Mouse (Mus musculus) heart, embryonic 13.5 days (tissue): ENCODE results near the gene Vmn1r54. TPM values are rescaled to one million over a fixed set of nuclear protein-coding genes. Genes with fewer than 3 reads are reported as not detected.

Experiments used
- ATAC-seq: fragments of 200-750 bp; cut with Nextera tagmentation; 2 replicates; pipeline ENCODE4 v1.8.0; 2017; ENCODE audit warnings: moderate TSS enrichment; ENCODE audit not compliant: insufficient number of reproducible peaks, low FRiP score, low TSS enrichment; ENCODE audit errors: extremely low read depth
- H3K27ac ChIP-seq: fragments of 300-500 bp; sonication (generic); replicated peaks from 2 replicates; pipeline ENCODE4 v1.5.1; 2015; ENCODE audit warnings: moderate library complexity, mild to moderate bottlenecking, inconsistent platforms
- H3K27me3 ChIP-seq: fragments of 300-500 bp; sonication (generic); replicated peaks from 2 replicates; pipeline ENCODE4 v1.6.1; 2015; ENCODE audit warnings: mild to moderate bottlenecking, inconsistent platforms
- H3K36me3 ChIP-seq: fragments of 300-500 bp; sonication (generic); 2 replicates; pipeline ENCODE4 v1.6.1; 2015; ENCODE audit warnings: mild to moderate bottlenecking, inconsistent platforms
- H3K4me1 ChIP-seq: fragments of 300-500 bp; sonication (generic); 2 replicates; pipeline ENCODE4 v1.6.1; 2015; ENCODE audit warnings: inconsistent platforms
- H3K4me2 ChIP-seq: fragments of 300-500 bp; sonication (generic); 2 replicates; pipeline ENCODE4 v1.6.1; 2015; ENCODE audit warnings: inconsistent platforms, mild to moderate bottlenecking, moderate library complexity
- H3K4me3 ChIP-seq: fragments of 300-500 bp; sonication (generic); 2 replicates; pipeline ENCODE4 v1.5.1; 2015; ENCODE audit warnings: moderate library complexity, mild to moderate bottlenecking, inconsistent platforms
- H3K9ac ChIP-seq: fragments of 300-500 bp; sonication (generic); 2 replicates; pipeline ENCODE4 v1.6.1; 2015; ENCODE audit warnings: inconsistent platforms, mild to moderate bottlenecking, moderate library complexity
- H3K9me3 ChIP-seq: fragments of 300-500 bp; sonication (generic); 2 replicates; pipeline ENCODE4 v1.6.1; 2016; ENCODE audit warnings: inconsistent platforms
- WGBS: fragments of 180-500 bp; shearing (Covaris S2); methylation state at CpG from one replicate; pipeline ENCODE4 v1.1.7; 2015; ENCODE audit warnings: mixed read lengths; 5-methylcytosine and 5-hydroxymethylcytosine counted together
- polyA plus RNA-seq: library from polyadenylated mRNA; unstranded; fragments of >200 nt; fragmentation: Nextera tagmentation; extraction: Ambion mirVana; gene quantifications from 2 replicates; pipeline ENCODE4 v1.2.1, GENCODE M21; 2015

Vmn1r54 gene
- polyA plus RNA-seq, 1 experiment from 2014 or later = not detected

GRCm38 (mm10) chr6:90317510-90318258 is 71.6 kb downstream of the Vmn1r54 start:
- no peaks in the 10 kb centered on the region for H3K27me3 ChIP-seq
- no peak for ATAC-seq
- WGBS = 73% methylated on average over 2 of the region's 2 CpGs
- no peaks in the 10 kb centered on the region for H3K36me3 ChIP-seq
- H3K4me3 ChIP-seq = no peak overlapping the region
- no peaks in the 10 kb centered on the region for H3K9me3 ChIP-seq
- no peak overlapping the region for H3K27ac ChIP-seq
- no peaks in the 10 kb centered on the region for H3K4me1 ChIP-seq
- no peak overlapping the region for H3K9ac ChIP-seq
- H3K4me2 ChIP-seq = no peak overlapping the region

GRCm38 (mm10) chr6:90319019-90319418 is 72.9 kb downstream of the Vmn1r54 start:
- no peak overlapping the region for H3K9ac ChIP-seq
- H3K9me3 ChIP-seq = no peaks in the 10 kb centered on the region
- H3K4me1 ChIP-seq = no peaks in the 10 kb centered on the region
- H3K27me3 ChIP-seq = peaks cover 7% of the 10 kb centered on the region; the same call in 1 of the 2 replicates
- ATAC-seq = no peak
- WGBS = 81% methylated on average over 2 of the region's 2 CpGs
- H3K36me3 ChIP-seq = no peaks in the 10 kb centered on the region
- no peak overlapping the region for H3K4me2 ChIP-seq
- H3K27ac ChIP-seq = no peak overlapping the region
- H3K4me3 ChIP-seq = no peak overlapping the region

DNA sequence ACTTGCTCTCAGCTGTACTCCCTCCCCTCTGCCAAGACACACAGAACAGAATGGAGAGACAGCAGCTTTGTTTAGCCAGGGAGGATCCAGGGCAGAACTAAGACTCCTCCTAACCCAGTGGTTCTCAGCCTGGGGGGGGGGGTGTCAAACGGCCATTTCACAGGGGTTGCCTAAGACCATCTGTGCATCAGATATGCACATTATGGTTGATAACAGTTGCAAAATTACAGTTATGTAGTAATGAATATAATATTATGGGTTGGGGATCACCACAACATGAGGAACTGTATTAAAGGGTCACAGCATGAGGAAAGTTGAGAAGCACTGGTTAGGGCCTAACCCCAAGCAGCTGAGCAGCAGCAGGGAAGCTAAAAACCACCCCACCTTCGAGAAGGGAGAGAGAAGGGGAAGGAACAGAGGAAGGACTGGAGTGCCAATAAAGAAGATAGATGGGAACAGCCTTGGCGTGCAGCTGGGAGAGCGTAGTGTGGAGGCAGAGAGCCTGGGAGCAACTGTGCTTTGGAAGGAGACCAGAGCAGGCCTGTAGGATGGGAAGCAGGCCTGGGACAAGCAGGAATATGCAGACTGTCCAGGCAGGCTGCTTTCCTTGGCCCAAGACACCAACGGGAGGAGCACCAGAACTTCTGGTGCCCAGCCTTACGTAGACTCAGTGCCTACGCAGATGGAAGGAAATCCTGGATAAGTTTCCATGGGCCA is 73.5 kb downstream of the Vmn1r54 start:
- H3K9ac ChIP-seq = no peak overlapping the region
- peaks cover 13% of the 10 kb centered on the region for H3K27me3 ChIP-seq
- H3K4me1 ChIP-seq = no peaks in the 10 kb centered on the region
- H3K27ac ChIP-seq = no peak overlapping the region
- no peak overlapping the region for H3K4me3 ChIP-seq
- no peaks in the 10 kb centered on the region for H3K36me3 ChIP-seq
- 74% methylated on average over 7 of the region's 7 CpGs for WGBS
- no peak overlapping the region for H3K4me2 ChIP-seq
- H3K9me3 ChIP-seq = no peaks in the 10 kb centered on the region
- ATAC-seq = no peak

- no peak overlapping the region for H3K27ac ChIP-seq
- H3K27me3 ChIP-seq = peaks cover 21% of the 10 kb centered on the region
- WGBS = 62% methylated on average over 5 of the region's 5 CpGs
- no peaks in the 10 kb centered on the region for H3K36me3 ChIP-seq
- no peaks in the 10 kb centered on the region for H3K4me1 ChIP-seq
- no peak for ATAC-seq
- H3K9me3 ChIP-seq = no peaks in the 10 kb centered on the region
- H3K4me2 ChIP-seq = no peak overlapping the region
- no peak overlapping the region for H3K9ac ChIP-seq
- H3K4me3 ChIP-seq = no peak overlapping the region
Observed at GRCm38 (mm10) chr6:90320429-90320828, 74.3 kb downstream of the Vmn1r54 start.

Other genes with a start within 250 kb of the Vmn1r54 start
- gene Vmn1r47, start 230.2 kb upstream of the Vmn1r54 start, polyA plus RNA-seq = not detected in 2 replicates
- gene Vmn1r48, start 209.5 kb upstream of the Vmn1r54 start, polyA plus RNA-seq = not detected in 2 replicates
- not detected in 2 replicates for gene Vmn1r49, start 167.8 kb upstream of the Vmn1r54 start, polyA plus RNA-seq
- not detected in 2 replicates for gene Vmn1r50, start 144.9 kb upstream of the Vmn1r54 start, polyA plus RNA-seq
- not detected in 2 replicates for gene Vmn1r51, start 123.7 kb upstream of the Vmn1r54 start, polyA plus RNA-seq
- not detected in 2 replicates for gene Vmn1r52, start 71.5 kb upstream of the Vmn1r54 start, polyA plus RNA-seq
- not detected in 2 replicates for gene V1ra8, start 43.5 kb upstream of the Vmn1r54 start, polyA plus RNA-seq
- 0.18 TPM in 1 of 2 replicates, not detected in the other for gene Vmn1r53, start 21.9 kb upstream of the Vmn1r54 start, polyA plus RNA-seq
- not detected in 2 replicates for gene BC048671, start 54.9 kb downstream of the Vmn1r54 start, polyA plus RNA-seq
- 0.75 TPM in 1 of 2 replicates, not detected in the other for gene Chst13, start 78.9 kb downstream of the Vmn1r54 start, polyA plus RNA-seq
- 0.08 and 0.32 TPM in 2 replicates for gene Uroc1, start 87.0 kb downstream of the Vmn1r54 start, polyA plus RNA-seq
- 5.4 and 5.5 TPM in 2 replicates for gene Zxdc, start 123.2 kb downstream of the Vmn1r54 start, polyA plus RNA-seq
- 0.05 and 0.28 TPM in 2 replicates for gene Cfap100, start 182.5 kb downstream of the Vmn1r54 start, polyA plus RNA-seq
- 5.8 and 7.9 TPM in 2 replicates for gene Klf15, start 216.3 kb downstream of the Vmn1r54 start, polyA plus RNA-seq
- gene Aldh1l1, start 240.1 kb downstream of the Vmn1r54 start, polyA plus RNA-seq = 1.1 and 1.5 TPM in 2 replicates